Mouse (Mus musculus) neural tube, embryonic 15.5 days (tissue): ENCODE results near the gene Nfatc2ip. TPM values are rescaled to one million over a fixed set of nuclear protein-coding genes. Genes with fewer than 3 reads are reported as not detected.

Experiments used
- ATAC-seq: fragments of 200-750 bp; cut with Nextera tagmentation; 2 replicates; pipeline ENCODE4 v1.8.0; 2017; ENCODE audit warnings: mild to moderate bottlenecking, moderate TSS enrichment, moderate library complexity; ENCODE audit not compliant: low FRiP score
- H3K27ac ChIP-seq: fragments of 300-500 bp; sonication (generic); replicated peaks from 2 replicates; pipeline ENCODE4 v1.5.1; 2015; ENCODE audit warnings: mild to moderate bottlenecking, inconsistent platforms
- H3K27me3 ChIP-seq: fragments of 300-500 bp; sonication (generic); replicated peaks from 2 replicates; pipeline ENCODE4 v1.6.1; 2015; ENCODE audit warnings: inconsistent platforms
- H3K36me3 ChIP-seq: fragments of 300-500 bp; sonication (generic); 2 replicates; pipeline ENCODE4 v1.6.1; 2015; ENCODE audit warnings: inconsistent platforms
- H3K4me1 ChIP-seq: fragments of 300-500 bp; sonication (generic); 2 replicates; pipeline ENCODE4 v1.6.1; 2015; ENCODE audit warnings: inconsistent platforms
- H3K4me2 ChIP-seq: fragments of 300-500 bp; sonication (generic); 2 replicates; pipeline ENCODE4 v1.6.1; 2015; ENCODE audit warnings: inconsistent platforms, mild to moderate bottlenecking, moderate library complexity
- H3K4me3 ChIP-seq: fragments of 300-500 bp; sonication (generic); replicated peaks from 2 replicates; pipeline ENCODE4 v1.5.1; 2015; ENCODE audit warnings: mild to moderate bottlenecking, inconsistent platforms
- H3K9ac ChIP-seq: fragments of 300-500 bp; sonication (generic); replicated peaks from 2 replicates; pipeline ENCODE4 v1.6.1; 2015; ENCODE audit warnings: mild to moderate bottlenecking, inconsistent platforms
- H3K9me3 ChIP-seq: fragments of 300-500 bp; sonication (generic); replicated peaks from 2 replicates; pipeline ENCODE4 v1.6.1; 2016; ENCODE audit warnings: inconsistent platforms
- WGBS: fragments of 180-500 bp; shearing (Covaris S2); methylation state at CpG from one replicate; pipeline ENCODE4 v1.1.7; 2015; ENCODE audit warnings: mixed read lengths; 5-methylcytosine and 5-hydroxymethylcytosine counted together
- polyA plus RNA-seq: library from polyadenylated mRNA; unstranded; fragments of >200 nt; fragmentation: Nextera tagmentation; extraction: Ambion mirVana; gene quantifications from 2 replicates; pipeline ENCODE4 v1.2.1, GENCODE M21; 2015

Nfatc2ip gene
- polyA plus RNA-seq, 1 experiment from 2014 or later, result 2.8 TPM

- Histone ChIP-seq H3K27ac (no peak overlapping the region), H3K4me2 (no peak overlapping the region), H3K36me3 (no peaks in the 10 kb centered on the region), H3K9ac (no peak overlapping the region), H3K4me1 (0 out of 2 replicates have a peak, but pooled peaks cover 3% of the 10 kb centered on the region), H3K27me3 (no peaks in the 10 kb centered on the region), H3K4me3 (no peak overlapping the region), H3K9me3 (no peaks in the 10 kb centered on the region)
- ATAC-seq, result no peak
- WGBS, result 73% methylated on average over 11 of the region's 11 CpGs
These were observed 43.1 kb downstream of the Nfatc2ip start for GRCm38 (mm10) chr7:126353251-126353993.

GRCm38 (mm10) chr7:126351419-126351951, 45.1 kb downstream of the Nfatc2ip start:
- H3K9ac ChIP-seq, result no peak overlapping the region
- H3K4me3 ChIP-seq, result no peak overlapping the region
- no peaks in the 10 kb centered on the region for H3K27me3 ChIP-seq
- ATAC-seq, result no peak
- H3K27ac ChIP-seq, result no peak overlapping the region
- peak overlapping the region; percentile 44 for H3K4me2 ChIP-seq
- 0 out of 2 replicates have a peak, but pooled peaks cover 3% of the 10 kb centered on the region for H3K4me1 ChIP-seq
- 53% methylated on average over 10 of the region's 10 CpGs for WGBS
- H3K36me3 ChIP-seq, result no peaks in the 10 kb centered on the region
- no peaks in the 10 kb centered on the region for H3K9me3 ChIP-seq

GRCm38 (mm10) chr7:126350748-126351418, 45.7 kb downstream of the Nfatc2ip start:
- no peak overlapping the region for H3K9ac ChIP-seq
- 0 out of 2 replicates have a peak, but pooled peaks cover 3% of the 10 kb centered on the region for H3K4me1 ChIP-seq
- WGBS, result 59% methylated on average over 20 of the region's 20 CpGs
- H3K36me3 ChIP-seq, result no peaks in the 10 kb centered on the region
- H3K27me3 ChIP-seq, result no peaks in the 10 kb centered on the region
- 0 out of 2 replicates have a peak overlapping the region, but pooled peaks have one; percentile 39 for H3K27ac ChIP-seq
- ATAC-seq, result no peak
- H3K9me3 ChIP-seq, result no peaks in the 10 kb centered on the region
- peak overlapping the region; percentile 20 for H3K4me3 ChIP-seq
- H3K4me2 ChIP-seq, result peak overlapping the region; percentile 44

- no peaks in the 10 kb centered on the region for H3K9me3 ChIP-seq
- H3K27me3 ChIP-seq, result no peaks in the 10 kb centered on the region
- H3K9ac ChIP-seq, result no peak overlapping the region
- no peak overlapping the region for H3K27ac ChIP-seq
- H3K4me1 ChIP-seq, result no peaks in the 10 kb centered on the region
- 78% methylated on average over 8 of the region's 8 CpGs for WGBS
- no peak overlapping the region for H3K4me3 ChIP-seq
- H3K36me3 ChIP-seq, result no peaks in the 10 kb centered on the region
- no peak for ATAC-seq
- H3K4me2 ChIP-seq, result no peak overlapping the region
These were observed 48.2 kb downstream of the Nfatc2ip start for GRCm38 (mm10) chr7:126348293-126348692.

GRCm38 (mm10) chr7:126347098-126347497, 49.4 kb downstream of the Nfatc2ip start:
- Histone ChIP-seq H3K27me3 (no peaks in the 10 kb centered on the region), H3K4me3 (no peak overlapping the region), H3K36me3 (no peaks in the 10 kb centered on the region), H3K4me2 (no peak overlapping the region), H3K9ac (no peak overlapping the region), H3K27ac (no peak overlapping the region), H3K9me3 (no peaks in the 10 kb centered on the region), H3K4me1 (no peaks in the 10 kb centered on the region)
- WGBS, result 57% methylated on average over 1 of the region's 1 CpGs
- ATAC-seq, result no peak

- no peaks in the 10 kb centered on the region for H3K27me3 ChIP-seq
- 55% methylated on average over 3 of the region's 3 CpGs for WGBS
- no peaks in the 10 kb centered on the region for H3K9me3 ChIP-seq
- no peak for ATAC-seq
- H3K4me1 ChIP-seq, result no peaks in the 10 kb centered on the region
- H3K9ac ChIP-seq, result no peak overlapping the region
- no peaks in the 10 kb centered on the region for H3K36me3 ChIP-seq
- no peak overlapping the region for H3K27ac ChIP-seq
- H3K4me3 ChIP-seq, result no peak overlapping the region
- no peak overlapping the region for H3K4me2 ChIP-seq
These were observed 50.6 kb downstream of the Nfatc2ip start for GRCm38 (mm10) chr7:126345969-126346368.

- Histone ChIP-seq H3K27ac (no peak overlapping the region), H3K4me1 (no peaks in the 10 kb centered on the region), H3K9ac (no peak overlapping the region), H3K9me3 (no peaks in the 10 kb centered on the region), H3K27me3 (no peaks in the 10 kb centered on the region), H3K36me3 (no peaks in the 10 kb centered on the region), H3K4me2 (no peak overlapping the region), H3K4me3 (no peak overlapping the region)
- 77% methylated on average over 3 of the region's 3 CpGs for WGBS
- no peak for ATAC-seq
These were observed 51.0 kb downstream of the Nfatc2ip start for GRCm38 (mm10) chr7:126345557-126345956.

GRCm38 (mm10) chr7:126340896-126341295, 55.6 kb downstream of the Nfatc2ip start:
- no peaks in the 10 kb centered on the region for H3K36me3 ChIP-seq
- H3K27ac ChIP-seq, result no peak overlapping the region
- ATAC-seq, result no peak
- H3K9me3 ChIP-seq, result no peaks in the 10 kb centered on the region
- H3K4me2 ChIP-seq, result no peak overlapping the region
- no peaks in the 10 kb centered on the region for H3K4me1 ChIP-seq
- H3K4me3 ChIP-seq, result no peak overlapping the region
- H3K27me3 ChIP-seq, result no peaks in the 10 kb centered on the region
- 64% methylated on average over 6 of the region's 6 CpGs for WGBS
- no peak overlapping the region for H3K9ac ChIP-seq

GRCm38 (mm10) chr7:126340206-126340618, 56.3 kb downstream of the Nfatc2ip start:
- Histone ChIP-seq H3K4me2 (no peak overlapping the region), H3K27ac (no peak overlapping the region), H3K4me1 (no peaks in the 10 kb centered on the region), H3K4me3 (no peak overlapping the region), H3K27me3 (no peaks in the 10 kb centered on the region), H3K36me3 (no peaks in the 10 kb centered on the region), H3K9me3 (no peaks in the 10 kb centered on the region), H3K9ac (no peak overlapping the region)
- no peak for ATAC-seq
- 83% methylated on average over 6 of the region's 6 CpGs for WGBS

GRCm38 (mm10) chr7:126339521-126339971, 57.0 kb downstream of the Nfatc2ip start:
- no peaks in the 10 kb centered on the region for H3K27me3 ChIP-seq
- no peaks in the 10 kb centered on the region for H3K4me1 ChIP-seq
- no peaks in the 10 kb centered on the region for H3K9me3 ChIP-seq
- no peak overlapping the region for H3K9ac ChIP-seq
- ATAC-seq, result no peak
- H3K36me3 ChIP-seq, result no peaks in the 10 kb centered on the region
- H3K27ac ChIP-seq, result no peak overlapping the region
- H3K4me2 ChIP-seq, result no peak overlapping the region
- WGBS, result 81% methylated on average over 8 of the region's 8 CpGs
- no peak overlapping the region for H3K4me3 ChIP-seq

GRCm38 (mm10) chr7:126338906-126339305, 57.6 kb downstream of the Nfatc2ip start:
- no peak overlapping the region for H3K9ac ChIP-seq
- no peaks in the 10 kb centered on the region for H3K36me3 ChIP-seq
- no peak for ATAC-seq
- no peak overlapping the region for H3K4me2 ChIP-seq
- no peaks in the 10 kb centered on the region for H3K27me3 ChIP-seq
- no peak overlapping the region for H3K27ac ChIP-seq
- H3K4me3 ChIP-seq, result no peak overlapping the region
- H3K9me3 ChIP-seq, result no peaks in the 10 kb centered on the region
- 87% methylated on average over 8 of the region's 8 CpGs for WGBS
- H3K4me1 ChIP-seq, result no peaks in the 10 kb centered on the region

- Histone ChIP-seq H3K27me3 (no peaks in the 10 kb centered on the region), H3K36me3 (no peaks in the 10 kb centered on the region), H3K4me1 (no peaks in the 10 kb centered on the region), H3K4me3 (no peak overlapping the region), H3K4me2 (no peak overlapping the region), H3K9ac (no peak overlapping the region), H3K9me3 (no peaks in the 10 kb centered on the region), H3K27ac (no peak overlapping the region)
- ATAC-seq, result no peak
- whole genome bisulfite sequencing, result 96% methylated on average over 1 of the region's 1 CpGs
These were observed 61.0 kb downstream of the Nfatc2ip start for GRCm38 (mm10) chr7:126335556-126335955.
